Mouse (Mus musculus) adrenal gland, postnatal 25 days (tissue): ENCODE data around the gene Syne1. TPM values are rescaled to one million over a fixed set of nuclear protein-coding genes. Genes with fewer than 3 reads are reported as not detected.

ENCODE experiments used
- DNase-seq: peaks from one replicate; pipeline ENCODE4 v3.0.0; 2021; ENCODE audit warnings: mixed read lengths
- total RNA-seq: library from RNA; stranded (reverse); gene quantifications from 2 replicates; pipeline ENCODE4 v1.2.3, GENCODE M21; 2021

Gene Syne1
- total RNA-seq, 1 experiment from 2014 or later = 21.7 TPM

DNA sequence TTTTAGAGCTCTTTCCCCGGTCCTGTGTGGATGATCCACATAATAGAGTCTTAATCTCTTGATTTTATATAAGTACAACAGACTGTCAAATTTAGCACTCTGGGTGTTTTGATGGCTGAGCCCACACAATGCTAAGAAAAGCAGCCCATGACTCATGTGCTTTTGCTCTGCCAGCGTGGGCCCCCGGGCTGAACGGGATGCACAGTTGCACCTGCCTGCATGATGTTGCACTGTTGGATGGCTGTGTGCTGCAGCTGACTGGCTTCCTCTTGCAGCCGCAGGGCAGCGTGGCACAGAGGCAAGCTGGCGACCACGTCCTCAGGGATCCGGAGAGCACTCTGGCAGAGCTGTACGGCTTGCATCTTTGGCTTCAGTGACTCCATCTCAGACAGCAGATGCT, 347.4 kb downstream of the Syne1 start:
- DNase-seq = no peak

DNA sequence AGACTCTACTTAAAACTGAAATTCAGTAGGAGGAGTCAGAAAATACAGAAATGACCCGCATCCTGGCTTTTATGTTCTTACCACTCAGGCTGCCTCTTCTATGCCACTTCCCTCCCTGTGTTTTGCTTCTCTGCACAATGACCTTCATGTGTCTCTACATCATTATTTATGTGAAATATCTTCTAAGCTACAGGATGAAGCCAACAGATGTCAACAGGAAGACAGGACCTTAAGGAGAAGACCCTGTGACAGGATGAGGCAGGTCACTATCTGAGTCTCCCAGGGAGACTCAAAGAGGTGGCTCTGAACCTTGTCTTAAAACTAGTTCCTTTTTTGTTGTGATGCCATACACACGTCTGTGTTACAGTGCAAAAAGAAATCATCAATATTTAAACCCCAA, 353.9 kb downstream of the Syne1 start:
- no peak for DNase-seq

- DNase-seq = no peak
These were observed 355.0 kb downstream of the Syne1 start for GRCm38 (mm10) chr10:5196267-5196666.

DNA sequence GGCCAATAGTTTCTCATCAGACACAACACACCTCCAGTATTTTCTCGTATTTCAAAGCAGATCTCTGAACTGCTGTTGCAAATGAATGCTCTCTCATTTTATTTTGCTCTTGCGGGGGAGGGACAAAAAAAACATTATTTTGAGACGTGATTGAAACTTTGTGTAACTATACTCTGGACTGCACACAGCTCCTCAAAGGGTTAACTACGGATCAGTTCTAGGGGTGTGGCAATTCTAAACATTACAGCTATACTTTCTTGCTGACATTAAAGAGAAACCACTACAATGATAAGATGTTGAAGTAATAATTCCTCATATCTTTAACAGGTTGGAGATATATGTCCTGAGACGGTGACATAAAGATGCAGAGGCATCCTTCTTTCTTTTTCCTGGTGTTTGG, 356.0 kb downstream of the Syne1 start:
- no peak for DNase-seq

GRCm38 (mm10) chr10:5194671-5195234, 356.5 kb downstream of the Syne1 start:
- peak; percentile 67 for DNase-seq

DNA sequence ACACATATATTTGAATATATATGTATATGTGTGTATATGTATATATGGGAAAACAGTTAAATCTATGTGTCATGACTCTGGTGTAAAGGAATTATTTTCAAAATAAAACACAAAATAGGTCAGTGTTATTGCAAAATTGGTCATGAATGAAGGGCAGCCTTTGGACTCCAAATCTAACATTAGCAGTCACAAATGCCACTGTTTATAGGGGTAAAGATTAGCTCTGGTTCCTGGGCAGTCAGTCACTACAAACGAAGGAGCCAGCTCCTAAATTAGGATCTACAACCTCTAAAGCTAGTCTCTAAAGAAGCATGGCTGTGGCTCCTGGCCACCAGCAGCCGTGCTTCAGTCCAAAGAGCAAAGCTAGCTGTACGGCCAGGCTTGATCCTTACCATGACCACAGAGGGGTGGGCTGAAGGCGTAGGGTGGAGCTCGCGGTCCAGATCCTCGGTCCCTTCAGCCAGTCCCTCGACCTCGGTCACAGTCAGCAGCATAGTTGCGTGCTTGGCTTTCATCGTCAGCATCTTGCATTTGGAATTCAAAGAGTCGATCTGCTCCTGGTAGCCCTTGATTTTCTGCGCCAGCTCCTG, 357.1 kb downstream of the Syne1 start:
- DNase-seq = no peak

GRCm38 (mm10) chr10:5192861-5193490, 358.3 kb downstream of the Syne1 start:
- no peak for DNase-seq

GRCm38 (mm10) chr10:5190756-5191155, 360.5 kb downstream of the Syne1 start:
- DNase-seq = no peak

DNA sequence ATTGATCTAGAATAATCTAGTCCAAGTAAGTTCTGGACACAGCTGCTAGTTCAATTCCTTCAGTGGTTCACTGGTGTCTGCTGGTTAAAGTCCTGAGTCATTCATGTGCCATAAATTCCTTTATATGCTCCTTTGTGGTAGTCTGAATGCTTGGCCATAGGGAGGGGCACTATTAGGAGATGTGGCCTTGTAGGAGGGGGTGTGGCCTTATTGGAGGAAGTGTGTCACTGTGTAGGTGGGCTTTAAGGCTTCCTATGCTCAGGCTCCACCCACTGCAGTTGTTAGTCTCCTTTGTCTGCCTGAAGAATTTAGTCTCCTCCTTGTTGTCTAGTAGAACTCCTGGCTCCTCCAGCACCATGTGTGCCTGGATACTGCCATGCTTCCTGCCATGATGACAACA, 362.4 kb downstream of the Syne1 start:
- DNase-seq = no peak

- no peak for DNase-seq
These were observed 365.9 kb downstream of the Syne1 start for GRCm38 (mm10) chr10:5185156-5186083.

DNA sequence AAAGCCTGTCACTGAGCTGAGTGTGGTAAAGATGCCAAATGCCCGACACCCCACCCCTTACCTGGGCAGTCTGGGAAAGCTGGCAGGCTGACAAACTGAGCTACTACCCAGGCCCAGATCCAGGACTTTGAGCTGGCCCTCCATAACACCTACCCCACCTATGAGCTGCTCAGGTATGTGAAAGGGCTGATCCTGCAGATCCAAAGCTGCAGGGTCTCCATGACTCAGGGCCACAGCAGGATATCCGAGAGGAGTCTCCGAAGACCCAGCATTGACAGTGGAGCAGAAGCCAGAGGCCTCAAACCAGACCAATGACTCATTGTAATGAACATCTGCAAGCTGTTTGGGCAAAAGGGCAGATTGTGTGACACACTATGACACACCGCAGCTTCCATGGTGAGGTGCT, 369.5 kb downstream of the Syne1 start:
- DNase-seq = peak; percentile 4

DNA sequence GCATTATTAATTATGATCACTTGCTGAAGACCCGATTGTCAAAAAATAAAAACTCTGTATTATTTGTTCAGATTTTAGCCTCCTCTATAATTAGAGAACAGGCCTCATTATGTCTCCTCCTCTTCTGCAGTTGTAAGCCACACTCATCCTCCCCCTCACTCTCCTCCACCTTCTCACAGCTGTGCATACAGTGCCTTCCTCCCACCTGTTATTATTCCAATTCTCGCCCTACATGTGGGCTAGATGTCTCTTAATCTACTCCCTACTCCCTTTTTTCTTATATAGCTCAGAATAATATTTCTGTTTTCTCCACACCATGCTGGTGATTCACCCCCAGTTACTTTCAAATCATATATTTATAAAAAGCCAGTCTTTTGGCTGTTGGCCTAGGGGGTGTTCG, 371.4 kb downstream of the Syne1 start:
- DNase-seq = no peak

- no peak for DNase-seq
These were observed 373.8 kb downstream of the Syne1 start for GRCm38 (mm10) chr10:5177446-5178015.

DNA sequence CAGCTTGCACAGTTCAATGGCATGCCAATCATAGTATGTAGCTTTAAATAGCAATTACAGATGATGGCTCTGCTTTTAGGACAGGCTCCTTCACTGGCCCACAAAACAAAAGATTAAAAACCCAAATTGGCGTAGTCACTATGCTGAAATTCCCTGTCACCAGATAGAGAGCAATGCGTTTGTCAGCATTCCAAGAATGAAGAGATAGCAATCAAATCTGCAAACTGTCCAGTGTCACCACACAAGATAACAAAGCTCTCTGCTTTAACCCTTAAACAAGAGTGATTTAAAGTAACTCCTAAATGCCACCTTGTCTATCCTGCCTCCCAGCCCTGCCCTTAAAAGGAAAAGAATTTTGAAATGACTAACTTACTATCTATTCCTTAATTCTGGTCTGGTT, 374.9 kb downstream of the Syne1 start:
- no peak for DNase-seq

DNA sequence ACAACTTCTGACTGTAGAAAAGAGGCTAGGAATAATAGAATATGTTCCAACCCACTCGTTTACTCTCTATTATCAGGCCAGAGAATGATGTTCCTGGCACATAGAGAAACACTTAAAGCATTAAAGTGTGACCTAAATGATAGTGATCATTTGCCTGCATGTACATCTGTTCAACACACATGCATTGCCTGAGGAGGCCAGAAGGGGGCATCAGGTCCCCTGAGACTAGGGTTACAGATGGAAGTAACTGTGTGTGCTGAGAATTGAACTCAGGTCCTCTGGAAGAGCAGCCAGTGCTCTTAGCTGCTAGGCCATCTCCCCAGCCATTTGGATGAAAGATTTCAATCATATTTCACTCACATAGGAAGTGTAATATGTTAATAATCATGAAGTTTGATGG, 380.9 kb downstream of the Syne1 start:
- DNase-seq = no peak

- no peak for DNase-seq
These were observed 383.8 kb downstream of the Syne1 start for GRCm38 (mm10) chr10:5167481-5167880.

- no peak for DNase-seq
These were observed 385.8 kb downstream of the Syne1 start for GRCm38 (mm10) chr10:5165439-5165838.

- no peak for DNase-seq
These were observed 387.5 kb downstream of the Syne1 start for GRCm38 (mm10) chr10:5163770-5164169.

GRCm38 (mm10) chr10:5163286-5163685, 388.0 kb downstream of the Syne1 start:
- no peak for DNase-seq

GRCm38 (mm10) chr10:5161394-5161872, 389.8 kb downstream of the Syne1 start:
- peak; percentile 42 for DNase-seq

DNA sequence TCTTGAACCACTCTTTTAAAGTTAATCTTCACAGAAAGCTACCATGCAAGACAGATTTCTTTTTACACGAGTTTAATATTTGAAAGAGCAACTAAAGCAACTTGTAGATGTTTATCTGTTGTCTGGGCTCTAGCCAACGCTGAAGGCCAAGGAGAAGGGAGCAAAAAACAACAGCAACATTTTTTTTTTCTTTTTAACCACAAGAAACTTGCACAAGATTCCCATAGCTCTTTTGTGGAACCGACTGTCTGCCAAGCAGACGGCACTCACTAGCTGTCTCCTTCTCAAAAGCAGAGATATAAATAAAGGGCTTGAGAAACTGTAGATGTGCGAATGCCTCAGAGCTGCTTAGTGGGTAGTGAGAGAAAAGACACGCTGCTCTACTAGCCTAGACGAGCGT, 391.6 kb downstream of the Syne1 start:
- DNase-seq = no peak

DNA sequence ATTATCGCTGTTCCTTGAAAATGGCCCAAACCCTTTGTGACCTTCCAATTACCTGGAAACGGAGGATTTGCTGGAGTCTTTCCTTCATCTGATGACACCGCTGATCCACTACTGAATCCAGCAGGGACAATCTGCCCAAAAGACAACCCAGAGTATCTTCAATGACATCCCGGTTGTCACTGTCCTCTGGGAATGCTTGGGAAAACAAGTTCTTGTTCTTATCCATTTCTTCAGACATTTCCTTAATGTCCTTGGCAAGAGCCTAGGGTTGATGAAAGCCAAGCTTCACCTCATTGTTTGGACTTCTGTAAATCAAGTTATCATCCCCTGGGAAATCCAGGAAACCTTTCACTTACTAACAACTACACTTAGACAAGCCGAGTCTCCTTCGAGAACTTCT, 398.2 kb downstream of the Syne1 start:
- DNase-seq = no peak
